Comparison of ENCODE assay signal across 8 mouse cellular contexts in the genomic region with DNA sequence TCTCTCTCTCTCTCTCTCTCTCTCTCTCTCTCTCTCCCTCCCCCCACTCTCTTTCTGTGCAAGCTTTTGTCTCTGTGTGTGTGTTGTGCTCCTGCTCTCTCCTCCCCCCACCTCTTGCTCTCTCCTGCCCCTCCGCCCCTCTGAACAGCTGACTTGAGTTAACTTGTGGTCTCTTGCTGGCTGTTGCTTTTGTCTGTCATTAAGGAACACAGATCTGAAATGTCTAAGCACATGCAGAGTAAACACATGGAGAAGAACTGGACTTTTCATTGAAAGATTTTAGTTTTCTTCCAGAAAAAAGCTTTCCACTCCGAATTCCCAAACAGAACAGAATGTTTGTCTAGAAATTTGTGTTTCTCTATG.
DNase-seq lines count a peak whose midpoint lies in the region; ATAC-seq and TF ChIP-seq lines count a peak whose summit lies in the region.

No protein-coding gene starts in this region.

- TF ChIP-seq CTCF in layer of hippocampus, adult 2 months (conservative IDR thresholded peaks at IDR 0.05) = no peak

- no peaks in the 10 kb centered on the region for H3K36me3 ChIP-seq in kidney, embryonic 16.5 days (ENCODE audit: insufficient read depth, low read length)
- no peaks in the 10 kb centered on the region for H3K36me3 ChIP-seq in hindbrain, embryonic 11.5 days (ENCODE audit: control insufficient read depth, insufficient read depth, low read length)
- no peaks in the 10 kb centered on the region for H3K36me3 ChIP-seq in liver, embryonic 16.5 days (ENCODE audit: control insufficient read depth, insufficient read depth)

- H3K4me3 ChIP-seq in kidney, embryonic 16.5 days (ENCODE audit: low read length) = peak overlapping the region; percentile 33
- no peak overlapping the region for H3K4me3 ChIP-seq in hindbrain, embryonic 11.5 days (ENCODE audit: low read depth, low read length)
- no peak overlapping the region for H3K4me3 ChIP-seq in liver, embryonic 16.5 days (ENCODE audit: low read depth, low read length)
- H3K4me3 ChIP-seq in layer of hippocampus, adult 2 months = no peak overlapping the region

- H3K9ac ChIP-seq in kidney, embryonic 16.5 days (replicated peaks; ENCODE audit: low read length) = no peak overlapping the region
- no peak overlapping the region for H3K9ac ChIP-seq in hindbrain, embryonic 11.5 days (ENCODE audit: low read depth, low read length)
- no peak overlapping the region for H3K9ac ChIP-seq in liver, embryonic 16.5 days (ENCODE audit: low read depth, low read length)

- DNase-seq in kidney, adult 8-10 months = no peak
- peak; percentile 44 for DNase-seq in hindbrain, embryonic 11.5 days (ENCODE audit: low spot score)
- DNase-seq in thymus, adult 18-20 months = peak; percentile 50 to 74
- no peak for DNase-seq in urinary bladder, adult 2 months (ENCODE audit: low spot score)
- no peak for DNase-seq in right cerebral cortex, postnatal 14 days
- DNase-seq in layer of hippocampus, adult 2 months (ENCODE audit: low spot score in 2 of 2) = no peak

- peaks cover 5% of the 10 kb centered on the region; the same call in 1 of the 2 replicates for H3K4me1 ChIP-seq in kidney, embryonic 16.5 days (ENCODE audit: insufficient read depth, low read length)
- no peaks in the 10 kb centered on the region for H3K4me1 ChIP-seq in hindbrain, embryonic 11.5 days (replicated peaks; ENCODE audit: control insufficient read depth, insufficient read depth, low read length)
- H3K4me1 ChIP-seq in liver, embryonic 16.5 days (ENCODE audit: control insufficient read depth, low read depth, low read length) = peaks cover 7% of the 10 kb centered on the region

- ATAC-seq in kidney, embryonic 16.5 days (ENCODE audit: low FRiP score, low TSS enrichment) = peak; percentile 69; the same call in 1 of the 2 replicates
- ATAC-seq in hindbrain, embryonic 11.5 days (ENCODE audit: low FRiP score) = 0 out of 2 replicates have a peak, but pooled peaks have one; percentile 63
- ATAC-seq in liver, embryonic 16.5 days (ENCODE audit: low read depth) = peak; percentile 44; the same call in 1 of the 2 replicates

- H3K9me3 ChIP-seq in kidney, embryonic 16.5 days (ENCODE audit: low read length) = no peaks in the 10 kb centered on the region
- no peaks in the 10 kb centered on the region for H3K9me3 ChIP-seq in hindbrain, embryonic 11.5 days (ENCODE audit: control insufficient read depth, low read length)
- no peaks in the 10 kb centered on the region for H3K9me3 ChIP-seq in liver, embryonic 16.5 days (replicated peaks; ENCODE audit: control insufficient read depth, low read length)

- peak overlapping the region; percentile 50 for H3K4me2 ChIP-seq in kidney, embryonic 16.5 days (replicated peaks; ENCODE audit: low read depth, low read length)
- H3K4me2 ChIP-seq in hindbrain, embryonic 11.5 days (replicated peaks; ENCODE audit: low read depth, low read length) = no peak overlapping the region
- H3K4me2 ChIP-seq in liver, embryonic 16.5 days (ENCODE audit: low read depth, low read length) = peak overlapping the region; percentile 56

- no peaks in the 10 kb centered on the region for H3K27me3 ChIP-seq in kidney, embryonic 16.5 days (ENCODE audit: insufficient read depth, low read length)
- no peaks in the 10 kb centered on the region for H3K27me3 ChIP-seq in hindbrain, embryonic 11.5 days (ENCODE audit: control insufficient read depth, insufficient read depth, low read length)
- H3K27me3 ChIP-seq in liver, embryonic 16.5 days (ENCODE audit: control insufficient read depth, insufficient read depth, low read depth, low read length) = no peaks in the 10 kb centered on the region

- 43% methylated on average over 2 of the region's 2 CpGs for WGBS in kidney, embryonic 16.5 days
- WGBS in hindbrain, embryonic 11.5 days = 46% methylated on average over 2 of the region's 2 CpGs
- 27% methylated on average over 2 of the region's 2 CpGs for WGBS in liver, embryonic 16.5 days (ENCODE audit: insufficient replicate concordance)

- H3K27ac ChIP-seq in kidney, embryonic 16.5 days (ENCODE audit: low read length) = no peak overlapping the region
- H3K27ac ChIP-seq in hindbrain, embryonic 11.5 days (ENCODE audit: low read depth, low read length) = no peak overlapping the region
- H3K27ac ChIP-seq in liver, embryonic 16.5 days (ENCODE audit: low read length) = no peak overlapping the region
- H3K27ac ChIP-seq in layer of hippocampus, adult 2 months = no peak overlapping the region

Comparison
In these comparisons a context has a peak if more than half of its experiments do, and no peak if none do; other contexts are left out.
1. DNase-seq: peak in hindbrain, embryonic 11.5 days (single experiment) and thymus, adult 18-20 months (2 of 2); none in kidney, adult 8-10 months (0 of 2), urinary bladder, adult 2 months (single experiment), right cerebral cortex, postnatal 14 days (single experiment) and layer of hippocampus, adult 2 months (0 of 2).
2. Peak in every context shown above with its lines, with median percentiles within 50 percentile points of each other: ATAC-seq.